Mouse (Mus musculus) cerebellum, adult 2 months (tissue): ENCODE results near the gene Syngr1. TPM values are rescaled to one million over a fixed set of nuclear protein-coding genes. Genes with fewer than 3 reads are reported as not detected.

Source experiments
- DNase-seq, 2 experiments: peaks; one replicate each; pipeline ENCODE4 v3.0.0; 2021
- H3K27ac ChIP-seq: fragments of 200-500 bp; 2 replicates; pipeline ENCODE4 v1.5.1; 2012; ENCODE audit warnings: low read length, control low read depth, inconsistent platforms; ENCODE audit not compliant: insufficient read depth
- H3K27me3 ChIP-seq: fragments of 200-500 bp; 2 replicates; pipeline ENCODE4 v1.6.1; 2012; ENCODE audit warnings: inconsistent platforms, mild to moderate bottlenecking, low read length, moderate library complexity; ENCODE audit not compliant: control insufficient read depth, insufficient read depth
- H3K4me1 ChIP-seq: fragments of 200-500 bp; 2 replicates; pipeline ENCODE4 v1.6.1; 2011; ENCODE audit warnings: low read length; ENCODE audit not compliant: control insufficient read depth, insufficient read depth
- H3K4me3 ChIP-seq: fragments of 200-500 bp; replicated peaks from 2 replicates; pipeline ENCODE3; 2011; ENCODE audit warnings: mild to moderate bottlenecking, low read depth, low read length, control low read depth; ENCODE audit not compliant: insufficient read depth
- CTCF ChIP-seq: fragments of 200-500 bp; IDR thresholded peaks from 2 replicates; pipeline ENCODE4 v1.5.1; 2011; ENCODE audit warnings: low read depth, mild to moderate bottlenecking, control low read depth, low read length, moderate library complexity, borderline replicate concordance; ENCODE audit not compliant: insufficient read depth
- POLR2A ChIP-seq: fragments of 200-500 bp; IDR thresholded peaks from 2 replicates; pipeline ENCODE4 v1.6.1; 2011; ENCODE audit warnings: low read length, control low read depth, borderline replicate concordance; ENCODE audit not compliant: insufficient read depth
- WGBS: fragments of 180-500 bp; shearing (Covaris S2); methylation state at CpG from one replicate; pipeline ENCODE4 v1.1.7; 2018; 5-methylcytosine and 5-hydroxymethylcytosine counted together
- polyA plus RNA-seq: library from polyadenylated mRNA; depleted of rRNA; stranded (reverse); fragments of >200 nt; gene quantifications from 2 replicates; pipeline ENCODE4 v1.2.3, GENCODE M21; 2012

The Syngr1 gene
- polyA plus RNA-seq, 1 experiment = 448 TPM

GRCm38 (mm10) chr15:80157197-80157943 lies 66.2 kb downstream of the Syngr1 start:
- no peak for TF ChIP-seq CTCF
- no peak for TF ChIP-seq POLR2A
- Histone ChIP-seq H3K27ac (no peak overlapping the region), H3K27me3 (no peaks in the 10 kb centered on the region), H3K4me1 (peaks cover 46% of the 10 kb centered on the region), H3K4me3 (no peak overlapping the region)
- WGBS = 57% methylated on average over 22 of the region's 22 CpGs
- DNase-seq = peak in 1 of 2 experiments; percentile 46

GRCm38 (mm10) chr15:80158001-80158706 lies 67.0 kb downstream of the Syngr1 start:
- no peak overlapping the region for H3K4me3 ChIP-seq
- H3K27me3 ChIP-seq = no peaks in the 10 kb centered on the region
- WGBS = 51% methylated on average over 5 of the region's 5 CpGs
- peak in 1 of 2 experiments; percentile 40 for DNase-seq
- no peak overlapping the region for H3K27ac ChIP-seq
- peaks cover 54% of the 10 kb centered on the region for H3K4me1 ChIP-seq
- no peak for TF ChIP-seq CTCF
- no peak for TF ChIP-seq POLR2A

- no peak overlapping the region for H3K4me3 ChIP-seq
- no peaks in the 10 kb centered on the region for H3K27me3 ChIP-seq
- peaks cover 57% of the 10 kb centered on the region for H3K4me1 ChIP-seq
- no peak overlapping the region for H3K27ac ChIP-seq
- TF ChIP-seq CTCF = no peak
- no peak for TF ChIP-seq POLR2A
- no peak for DNase-seq
- 29% methylated on average over 4 of the region's 4 CpGs for WGBS
Measured at GRCm38 (mm10) chr15:80158707-80159090, 67.6 kb downstream of the Syngr1 start.

GRCm38 (mm10) chr15:80159286-80159901 lies 68.3 kb downstream of the Syngr1 start:
- WGBS = 63% methylated on average over 8 of the region's 8 CpGs
- peaks cover 64% of the 10 kb centered on the region for H3K4me1 ChIP-seq
- TF ChIP-seq POLR2A = no peak
- TF ChIP-seq CTCF = no peak
- no peak overlapping the region for H3K27ac ChIP-seq
- no peak for DNase-seq
- H3K4me3 ChIP-seq = no peak overlapping the region
- H3K27me3 ChIP-seq = no peaks in the 10 kb centered on the region

GRCm38 (mm10) chr15:80160223-80160622 lies 69.1 kb downstream of the Syngr1 start:
- no peaks in the 10 kb centered on the region for H3K27me3 ChIP-seq
- H3K4me3 ChIP-seq = no peak overlapping the region
- H3K27ac ChIP-seq = peak overlapping the region; percentile 11; the same call in 1 of the 2 replicates
- H3K4me1 ChIP-seq = peaks cover 69% of the 10 kb centered on the region
- TF ChIP-seq CTCF (no peak), POLR2A (no peak)
- WGBS = 76% methylated on average over 13 of the region's 13 CpGs
- DNase-seq = peak in 1 of 2 experiments; percentile 35

GRCm38 (mm10) chr15:80160726-80161125 lies 69.6 kb downstream of the Syngr1 start:
- WGBS = 40% methylated on average over 4 of the region's 4 CpGs
- peak; percentile 58 to 66 for DNase-seq
- TF ChIP-seq CTCF (no peak), POLR2A (no peak)
- Histone ChIP-seq H3K27me3 (no peaks in the 10 kb centered on the region), H3K27ac (peak overlapping the region; percentile 11; the same call in 1 of the 2 replicates), H3K4me1 (peaks cover 71% of the 10 kb centered on the region), H3K4me3 (no peak overlapping the region)

GRCm38 (mm10) chr15:80161199-80161598 lies 70.1 kb downstream of the Syngr1 start:
- Histone ChIP-seq H3K4me3 (no peak overlapping the region), H3K4me1 (peaks cover 71% of the 10 kb centered on the region), H3K27ac (0 out of 2 replicates have a peak overlapping the region, but pooled peaks have one; percentile 11), H3K27me3 (no peaks in the 10 kb centered on the region)
- TF ChIP-seq CTCF (no peak), POLR2A (no peak)
- DNase-seq = no peak
- 59% methylated on average over 3 of the region's 3 CpGs for WGBS

GRCm38 (mm10) chr15:80162401-80162964 lies 71.3 kb downstream of the Syngr1 start:
- WGBS = 66% methylated on average over 4 of the region's 4 CpGs
- TF ChIP-seq POLR2A (no peak), CTCF (no peak)

More at GRCm38 (mm10) chr15:80162401-80162964, 71.3 kb downstream of the Syngr1 start:
- no peak overlapping the region for H3K4me3 ChIP-seq
- DNase-seq = peak; percentile 56
- H3K4me1 ChIP-seq = peaks cover 75% of the 10 kb centered on the region
- no peaks in the 10 kb centered on the region for H3K27me3 ChIP-seq
- peak overlapping the region; percentile 88; the same call in 1 of the 2 replicates for H3K27ac ChIP-seq
